Mouse (Mus musculus) brain, embryonic 18.5 days (tissue): ENCODE measurements around the gene Krt25.

Experiments used
- DNase-seq: peaks from one replicate; pipeline ENCODE4 v3.0.0-alpha.2; 2012; ENCODE audit warnings: low read depth, low spot score

Gene Krt25

GRCm38 (mm10) chr11:99322851-99323250 lies at the start of gene Krt25:
Krt25 (minus strand) TSS chr11:99322951.
- no peak for DNase-seq

- DNase-seq: peak; percentile 39
Measured at GRCm38 (mm10) chr11:99369853-99370451, 47.2 kb upstream of the Krt25 start.

GRCm38 (mm10) chr11:99369229-99369628 lies 46.5 kb upstream of the Krt25 start:
- no peak for DNase-seq

GRCm38 (mm10) chr11:99366791-99367190 lies 44.0 kb upstream of the Krt25 start:
- DNase-seq: no peak

GRCm38 (mm10) chr11:99364412-99364811 lies 41.7 kb upstream of the Krt25 start:
- DNase-seq: no peak

DNA sequence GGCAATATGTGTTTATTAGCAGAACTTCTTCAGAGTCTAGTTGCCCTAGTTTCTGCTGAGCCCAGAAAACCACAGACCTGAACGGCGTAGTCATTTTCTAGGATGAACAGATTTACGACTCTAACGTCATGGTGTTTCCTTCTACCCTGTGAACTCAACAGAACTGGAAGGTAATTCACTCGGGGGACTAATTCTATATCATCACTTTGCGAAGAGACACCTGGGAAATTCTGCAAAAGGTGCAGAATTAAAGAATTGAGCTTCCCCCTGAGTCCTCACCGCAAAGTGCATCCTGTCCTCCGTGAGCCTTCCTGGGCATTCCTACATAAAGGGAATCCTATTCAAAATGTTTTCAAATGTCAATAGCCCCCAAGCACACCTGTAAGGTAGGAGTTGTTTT lies 38.7 kb upstream of the Krt25 start:
- DNase-seq: no peak

DNA sequence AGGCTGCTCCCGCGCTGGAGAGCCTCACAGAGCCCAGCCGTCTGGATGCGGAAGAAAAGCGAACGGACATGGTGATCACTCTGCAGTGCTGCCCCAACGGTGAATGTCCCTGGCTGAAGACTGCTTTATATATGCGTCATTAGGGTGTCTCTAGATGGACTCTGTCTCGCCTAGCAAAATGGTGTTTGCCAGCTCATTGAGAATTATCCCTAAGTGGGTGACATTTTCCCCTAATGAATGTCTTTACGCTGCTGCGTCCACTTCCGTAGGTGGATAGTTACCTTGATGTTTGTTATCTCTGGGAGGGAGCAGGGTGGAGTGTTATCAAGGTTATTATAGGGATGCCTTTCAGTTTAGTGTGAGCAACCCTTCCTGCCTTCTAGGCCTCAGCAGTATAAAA lies 28.3 kb upstream of the Krt25 start, which contains the start of gene Krt27:
TSS of gene Krt27 (minus strand) at position 101 of the 400 bp plus-strand sequence.
- DNase-seq: no peak

GRCm38 (mm10) chr11:99339299-99339847 lies 16.6 kb upstream of the Krt25 start:
- DNase-seq: no peak

- no peak for DNase-seq
Measured at GRCm38 (mm10) chr11:99337866-99338265, 15.1 kb upstream of the Krt25 start, which contains the start of gene Krt26. Krt26 (minus strand) TSS chr11:99337966.

- DNase-seq: no peak
Measured at GRCm38 (mm10) chr11:99333426-99333825, 10.7 kb upstream of the Krt25 start.

- DNase-seq: no peak
Measured at GRCm38 (mm10) chr11:99329655-99330054, 6.9 kb upstream of the Krt25 start.

- no peak for DNase-seq
Measured at GRCm38 (mm10) chr11:99321094-99321493, 1.7 kb downstream of the Krt25 start.

- no peak for DNase-seq
Measured at GRCm38 (mm10) chr11:99319127-99319526, 3.6 kb downstream of the Krt25 start.

DNA sequence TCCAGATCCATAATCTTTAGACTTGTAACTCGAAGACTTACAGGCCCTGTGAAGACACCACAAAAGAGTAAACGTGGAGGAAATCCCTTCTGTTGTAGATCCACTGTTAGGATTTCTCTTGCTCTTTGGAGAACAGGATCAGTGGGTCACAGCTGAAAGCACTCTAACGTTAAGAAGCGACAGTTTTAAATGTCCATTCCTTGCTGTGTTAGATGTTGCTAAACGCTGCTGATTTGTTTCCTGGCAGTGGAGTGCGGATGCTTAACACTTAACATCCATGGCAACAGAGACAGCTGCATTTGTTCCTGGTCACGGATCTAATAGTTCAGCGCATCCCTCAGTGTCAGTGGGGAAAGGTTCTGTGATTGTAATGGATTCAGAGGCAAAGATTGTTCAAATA lies 6.2 kb downstream of the Krt25 start:
- no peak for DNase-seq

DNA sequence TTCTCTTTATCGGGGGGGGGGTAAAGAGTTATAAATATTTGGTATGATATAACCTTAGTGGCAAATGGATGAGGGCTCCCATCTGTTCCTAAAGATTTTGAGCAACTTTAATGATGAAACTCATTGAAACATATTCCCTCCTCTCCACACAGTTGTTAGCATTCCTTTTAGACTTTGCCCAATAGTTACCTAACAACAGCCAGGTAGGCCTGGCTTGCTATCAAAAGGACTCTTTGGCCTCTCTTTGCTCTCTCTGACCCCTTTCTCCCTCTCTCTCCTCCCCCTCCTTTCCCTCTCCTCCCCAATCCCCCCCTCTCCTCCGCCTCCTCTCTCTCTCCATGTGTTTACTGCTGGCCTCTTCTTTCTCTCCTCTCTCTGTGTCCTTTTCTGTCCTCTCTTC lies 8.2 kb downstream of the Krt25 start:
- no peak for DNase-seq

DNA sequence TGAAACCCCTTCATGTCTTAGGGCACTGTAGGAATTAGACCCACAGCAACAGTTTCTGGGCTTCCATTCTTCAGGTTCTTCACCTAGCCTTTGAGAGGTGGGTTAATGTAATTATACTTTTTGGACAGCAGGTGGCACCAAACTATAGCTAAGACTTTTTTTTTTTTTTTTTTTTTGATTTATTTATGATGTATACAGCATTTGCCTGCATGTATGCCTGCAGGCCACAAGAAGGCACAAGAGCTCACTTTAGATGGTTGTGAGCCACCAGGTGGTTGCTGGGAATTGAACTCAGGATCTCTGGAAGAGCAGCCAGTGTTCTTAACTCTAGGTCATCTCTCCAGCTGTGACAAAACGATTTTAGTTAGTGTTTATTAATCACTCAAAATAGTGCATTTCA lies 11.9 kb downstream of the Krt25 start:
- DNase-seq: no peak

DNA sequence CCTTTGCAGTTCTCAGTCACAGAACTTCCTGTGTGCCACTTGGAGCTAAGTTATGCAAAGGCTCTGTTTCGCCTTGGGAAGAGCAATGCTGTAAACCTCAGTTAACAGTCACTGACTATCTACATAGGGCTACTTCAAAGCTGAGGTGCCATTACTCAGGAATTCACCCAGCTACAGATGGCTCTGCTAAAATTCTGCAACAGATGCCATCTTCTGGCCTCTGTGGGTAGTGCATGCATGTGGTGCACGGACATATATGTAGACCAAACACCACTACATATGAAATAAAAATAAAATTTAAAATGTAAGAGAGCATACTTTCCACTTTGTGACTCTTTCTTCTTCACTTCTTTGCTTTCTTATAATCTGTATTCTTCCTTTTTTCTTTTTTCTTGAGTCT lies 15.2 kb downstream of the Krt25 start:
- DNase-seq: peak; percentile 32

- no peak for DNase-seq
Measured at GRCm38 (mm10) chr11:99295039-99295438, 27.7 kb downstream of the Krt25 start.

GRCm38 (mm10) chr11:99292846-99293245 lies 29.9 kb downstream of the Krt25 start:
- no peak for DNase-seq

DNA sequence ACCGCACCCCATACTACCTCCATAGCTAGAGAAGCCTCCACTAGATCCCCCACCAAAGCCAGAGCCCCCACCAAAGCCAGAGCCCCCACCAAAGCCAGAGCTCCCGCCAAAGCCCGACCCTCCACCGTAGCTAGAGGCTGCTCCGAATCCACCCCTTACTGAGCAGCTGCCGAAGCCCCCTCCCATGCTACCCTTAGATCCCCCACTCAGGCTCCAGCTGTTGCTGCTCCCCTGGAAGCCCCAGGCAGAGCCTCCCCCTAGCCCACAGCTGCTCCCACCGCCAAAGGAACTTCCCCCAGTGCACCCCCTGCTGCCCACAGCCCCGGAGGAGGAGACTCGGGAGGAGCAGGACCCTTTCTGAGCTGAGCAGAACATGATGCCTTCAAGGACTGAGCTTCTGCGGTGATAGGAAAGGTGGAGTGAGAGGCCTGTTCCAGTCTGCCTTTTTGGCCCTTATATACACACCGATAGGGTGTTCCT lies 37.9 kb downstream of the Krt25 start, which contains the start of gene Krt24:
TSS of gene Krt24 (minus strand) at position 430 of the 480 bp plus-strand sequence.
- no peak for DNase-seq

GRCm38 (mm10) chr11:99284011-99284410 lies 38.7 kb downstream of the Krt25 start:
- DNase-seq: no peak

DNA sequence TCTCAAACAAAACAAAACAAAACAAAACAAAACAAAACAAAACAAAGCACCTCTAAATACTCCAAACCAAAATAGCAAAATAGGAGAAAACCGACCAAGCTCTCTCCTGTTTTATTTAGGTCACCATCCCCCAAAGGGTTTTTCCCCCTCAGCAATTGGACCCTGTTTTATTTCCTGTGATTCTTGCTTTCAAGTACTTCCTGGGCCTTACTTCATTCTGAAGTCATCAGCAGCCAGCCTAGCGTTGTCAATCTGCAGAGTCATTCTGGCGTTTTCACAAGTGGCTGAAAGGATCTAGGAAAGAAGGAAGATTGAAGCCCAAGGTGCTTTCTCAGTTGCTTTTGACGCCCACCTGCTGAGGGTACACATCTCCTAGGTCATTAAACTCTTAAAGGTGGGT lies 39.4 kb downstream of the Krt25 start:
- no peak for DNase-seq

GRCm38 (mm10) chr11:99281116-99281515 lies 41.6 kb downstream of the Krt25 start:
- DNase-seq: no peak
